Comparison of ENCODE assay signal across 19 mouse cellular contexts in the genomic region with DNA sequence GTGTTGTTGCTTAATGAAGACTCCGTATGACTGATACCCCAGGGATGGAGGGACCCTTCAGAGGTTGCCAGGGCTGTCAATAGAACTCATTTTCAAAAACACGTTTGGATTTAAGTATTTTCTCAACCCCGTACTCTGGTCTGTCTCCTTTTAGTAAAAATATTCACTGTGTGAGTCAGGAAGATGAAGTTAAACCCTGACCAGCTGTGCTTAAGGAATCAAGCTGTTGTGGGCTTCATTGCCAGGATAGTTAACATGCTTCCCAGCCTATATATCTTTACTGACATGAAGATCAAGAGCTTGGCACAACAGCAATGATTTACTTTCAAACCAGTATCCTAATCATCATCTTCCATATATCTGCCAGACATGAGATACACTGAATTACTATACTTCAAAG.
"Had no signal": no experiment of that assay in that cellular context is flagged by ENCODE, and none has a peak within 500 bp of the region (broad histone marks: within the 10 kb centered on the region; RNA-seq: fewer than 3 reads in every experiment).

No protein-coding gene starts in this region.

- H3K4me2 ChIP-seq: lung, embryonic 15.5 days; midbrain, embryonic 11.5 days; midbrain, embryonic 13.5 days; midbrain, embryonic 15.5 days; neural tube, embryonic 13.5 days; neural tube, embryonic 15.5 days had no signal

- DNase-seq: liver, postnatal 0 days; lung, adult 2 months; lung, postnatal 14 days; lung, postnatal 36 days; retina, postnatal 1 day; right cerebral cortex, postnatal 14 days; right cerebral cortex, postnatal 4 days; spleen, adult 18-20 months; thymus, adult 18-20 months; thymus, postnatal 14 days; thymus, postnatal 36 days had no signal

- H3K36me3 ChIP-seq: lung, embryonic 15.5 days; midbrain, embryonic 13.5 days; midbrain, embryonic 15.5 days; neural tube, embryonic 13.5 days; neural tube, embryonic 15.5 days had no signal

- H3K27me3 ChIP-seq: lung, embryonic 15.5 days; megakaryocyte, embryonic 14.5 days; midbrain, embryonic 13.5 days; midbrain, embryonic 15.5 days; neural tube, embryonic 13.5 days; neural tube, embryonic 15.5 days had no signal

- ATAC-seq: liver, postnatal 0 days; lung, postnatal 0 days; midbrain, embryonic 13.5 days; midbrain, embryonic 15.5 days had no signal

- H3K4me3 ChIP-seq: lung, embryonic 15.5 days; megakaryocyte, embryonic 14.5 days; midbrain, embryonic 13.5 days; midbrain, embryonic 15.5 days; neural tube, embryonic 13.5 days; neural tube, embryonic 15.5 days had no signal
